Mouse (Mus musculus): ENCODE measurements around the gene Grk6.

GRCm38 (mm10) chr13:55483593-55483992, 38.7 kb downstream of the Grk6 start:
- TF ChIP-seq EP300 (IDR thresholded peaks at IDR 0.05; ENCODE audit: low read depth in 1 of 2, low read length in 2 of 2): no peak
- TF ChIP-seq USF2 (IDR thresholded peaks at IDR 0.05; ENCODE audit: borderline replicate concordance in 1 of 2, insufficient read depth in 1 of 2, low read depth in 1 of 2, low read length in 2 of 2): no peak
- no peak for TF ChIP-seq MAX (IDR thresholded peaks at IDR 0.05; ENCODE audit: low read length)
- TF ChIP-seq CTCF (IDR thresholded peaks at IDR 0.05 in 2 of 3, conservative IDR thresholded peaks at IDR 0.05 in 1 of 3; ENCODE audit: control insufficient read depth in 1 of 3, insufficient read depth in 1 of 3, low read depth in 2 of 3, low read length in 3 of 3, poor library complexity in 1 of 3, severe bottlenecking in 1 of 3): no peak
- no peak for TF ChIP-seq UBTF (IDR thresholded peaks at IDR 0.05; ENCODE audit: borderline replicate concordance, insufficient read depth, low read depth, low read length)
- TF ChIP-seq CHD2 (IDR thresholded peaks at IDR 0.05; ENCODE audit: low read length): no peak
- TF ChIP-seq ZNF384 (IDR thresholded peaks at IDR 0.05; ENCODE audit: low read depth, low read length): no peak
- no peak for TF ChIP-seq TBP (IDR thresholded peaks at IDR 0.05; ENCODE audit: low read depth, low read length)
- TF ChIP-seq SMC3 (IDR thresholded peaks at IDR 0.05; ENCODE audit: low read depth, low read length): no peak
- TF ChIP-seq ETS1 (IDR thresholded peaks at IDR 0.05; ENCODE audit: low read depth, low read length): no peak
